Mouse (Mus musculus): ENCODE measurements around the gene Lamtor5. TPM values are rescaled to one million over a fixed set of nuclear protein-coding genes. Genes with fewer than 3 reads are reported as not detected.

The Lamtor5 gene
- polyA plus RNA-seq, 1 experiment, result 67.6 TPM

DNA sequence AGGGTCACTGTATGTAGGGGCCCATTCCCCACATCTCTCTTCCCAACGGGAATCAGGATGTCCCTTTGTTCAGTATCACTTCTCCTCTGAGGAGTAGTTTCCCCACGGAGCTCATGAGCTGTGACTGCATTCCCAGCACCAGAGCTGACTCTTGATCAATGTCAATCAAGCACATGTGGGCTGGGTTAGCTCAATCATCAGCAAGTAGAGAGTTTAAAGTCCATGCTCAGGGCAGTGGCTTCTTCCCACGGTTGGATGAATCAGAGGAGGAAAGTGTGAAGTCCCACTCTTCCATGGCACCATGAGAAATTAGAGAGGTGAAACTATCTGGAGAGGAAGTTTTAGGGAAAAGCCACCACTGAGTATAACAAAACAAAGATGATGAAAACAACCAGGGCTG lies 29.6 kb upstream of the Lamtor5 start:
- Histone ChIP-seq H3K36me3 (ENCODE audit: control insufficient read depth, insufficient read depth, low read length, poor library complexity, severe bottlenecking) (no peaks in the 10 kb centered on the region), H3K9ac (ENCODE audit: low read depth, poor library complexity, severe bottlenecking) (no peak overlapping the region), H3K27ac (ENCODE audit: insufficient read depth, low read length) (no peak overlapping the region)

DNA sequence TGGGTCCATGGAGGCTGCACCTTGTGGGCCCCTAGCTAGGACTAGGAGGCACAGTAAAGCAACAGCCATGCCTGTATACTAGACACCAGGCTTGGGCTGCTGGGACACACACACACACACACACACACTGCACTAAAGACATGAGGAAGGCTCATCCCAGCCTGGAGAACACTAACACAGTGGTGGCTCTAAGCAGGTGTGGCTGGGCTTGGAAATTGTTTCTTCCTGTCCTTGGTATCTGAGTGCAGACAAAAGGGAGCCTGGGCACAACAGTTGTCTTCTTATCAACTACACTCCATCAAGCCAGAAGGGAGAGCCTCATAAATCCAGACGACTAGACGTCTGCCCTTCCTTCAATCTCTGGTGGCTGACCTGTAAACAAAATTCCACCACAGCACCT lies 28.3 kb upstream of the Lamtor5 start:
- H3K9me3 ChIP-seq (replicated peaks; ENCODE audit: control insufficient read depth, insufficient read depth, low read length, poor library complexity, severe bottlenecking), result no peaks in the 10 kb centered on the region
- H3K4me1 ChIP-seq (ENCODE audit: control insufficient read depth, insufficient read depth, low read length), result no peaks in the 10 kb centered on the region
- H3K27me3 ChIP-seq (ENCODE audit: control insufficient read depth, insufficient read depth, low read length, poor library complexity, severe bottlenecking), result no peaks in the 10 kb centered on the region
- H3K9ac ChIP-seq (ENCODE audit: low read depth, poor library complexity, severe bottlenecking), result no peak overlapping the region
- H3K27ac ChIP-seq (ENCODE audit: insufficient read depth, low read length), result no peak overlapping the region
- TF ChIP-seq CTCF (IDR thresholded peaks at IDR 0.05; ENCODE audit: low read depth, low read length), result no peak
- TF ChIP-seq POLR2A (IDR thresholded peaks at IDR 0.05; ENCODE audit: insufficient read depth, low read length), result no peak
- no peak for TF ChIP-seq EP300 (IDR thresholded peaks at IDR 0.05; ENCODE audit: insufficient read depth, low read depth, low read length)
- no peak overlapping the region for H3K4me3 ChIP-seq (ENCODE audit: low read depth, low read length)
- no peaks in the 10 kb centered on the region for H3K36me3 ChIP-seq (ENCODE audit: control insufficient read depth, insufficient read depth, low read length, poor library complexity, severe bottlenecking)

More for the DNA sequence above, 29.6 kb upstream of the Lamtor5 start:
- H3K9me3 ChIP-seq (replicated peaks; ENCODE audit: control insufficient read depth, insufficient read depth, low read length, poor library complexity, severe bottlenecking), result no peaks in the 10 kb centered on the region
- H3K27me3 ChIP-seq (ENCODE audit: control insufficient read depth, insufficient read depth, low read length, poor library complexity, severe bottlenecking), result no peaks in the 10 kb centered on the region
- no peak overlapping the region for H3K4me3 ChIP-seq (ENCODE audit: low read depth, low read length)
- H3K4me1 ChIP-seq (ENCODE audit: control insufficient read depth, insufficient read depth, low read length), result no peaks in the 10 kb centered on the region
- TF ChIP-seq CTCF (IDR thresholded peaks at IDR 0.05; ENCODE audit: low read depth, low read length), result no peak
- no peak for TF ChIP-seq EP300 (IDR thresholded peaks at IDR 0.05; ENCODE audit: insufficient read depth, low read depth, low read length)
- TF ChIP-seq POLR2A (IDR thresholded peaks at IDR 0.05; ENCODE audit: insufficient read depth, low read length), result no peak

DNA sequence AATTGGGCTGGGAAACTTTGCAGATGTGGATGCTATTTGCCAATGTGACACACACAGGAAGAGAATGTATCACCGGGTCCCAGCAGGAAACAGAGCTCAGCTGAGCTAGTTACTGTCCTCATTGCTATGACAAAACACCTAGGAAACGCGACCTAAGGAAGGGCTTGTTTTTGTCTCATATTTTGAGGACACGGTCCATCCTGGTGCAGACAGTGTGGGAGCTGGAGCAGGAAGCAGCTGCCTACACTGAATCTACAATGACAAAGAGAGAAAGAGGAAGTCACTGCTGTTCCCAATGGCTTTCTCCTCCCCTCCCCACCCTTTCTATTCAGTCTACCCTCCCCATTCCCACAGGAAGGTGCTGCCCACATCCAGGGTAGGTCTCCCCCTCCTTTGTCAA lies 26.6 kb upstream of the Lamtor5 start:
- no peaks in the 10 kb centered on the region for H3K9me3 ChIP-seq (replicated peaks; ENCODE audit: control insufficient read depth, insufficient read depth, low read length, poor library complexity, severe bottlenecking)
- TF ChIP-seq POLR2A (IDR thresholded peaks at IDR 0.05; ENCODE audit: insufficient read depth, low read length), result no peak
- no peak for TF ChIP-seq CTCF (IDR thresholded peaks at IDR 0.05; ENCODE audit: low read depth, low read length)
- no peak for TF ChIP-seq EP300 (IDR thresholded peaks at IDR 0.05; ENCODE audit: insufficient read depth, low read depth, low read length)
- H3K4me3 ChIP-seq (ENCODE audit: low read depth, low read length), result no peak overlapping the region
- no peaks in the 10 kb centered on the region for H3K4me1 ChIP-seq (ENCODE audit: control insufficient read depth, insufficient read depth, low read length)
- no peak overlapping the region for H3K27ac ChIP-seq (ENCODE audit: insufficient read depth, low read length)
- no peak overlapping the region for H3K9ac ChIP-seq (ENCODE audit: low read depth, poor library complexity, severe bottlenecking)
- no peaks in the 10 kb centered on the region for H3K36me3 ChIP-seq (ENCODE audit: control insufficient read depth, insufficient read depth, low read length, poor library complexity, severe bottlenecking)
- H3K27me3 ChIP-seq (ENCODE audit: control insufficient read depth, insufficient read depth, low read length, poor library complexity, severe bottlenecking), result no peaks in the 10 kb centered on the region

DNA sequence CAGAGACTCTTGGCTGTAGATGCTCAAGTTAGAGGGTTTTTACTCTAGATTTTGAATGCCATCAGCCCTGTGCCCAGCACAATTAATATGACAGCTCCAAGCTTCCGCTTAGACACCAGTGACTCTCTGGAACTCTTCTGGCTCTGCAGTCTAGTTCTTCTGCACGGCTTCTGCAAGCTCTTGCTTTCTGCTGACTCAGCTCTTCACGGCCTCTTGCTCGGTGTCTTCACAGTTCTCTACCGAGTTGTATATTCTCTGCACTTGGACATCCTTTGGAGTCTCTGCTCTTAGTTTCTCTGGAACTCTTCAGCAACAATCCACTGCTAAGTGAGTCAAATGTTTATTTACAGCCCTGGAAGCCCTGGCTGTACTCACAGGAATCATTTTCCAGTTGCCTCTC lies 24.7 kb upstream of the Lamtor5 start:
- H3K27me3 ChIP-seq (ENCODE audit: control insufficient read depth, insufficient read depth, low read length, poor library complexity, severe bottlenecking), result no peaks in the 10 kb centered on the region
- no peaks in the 10 kb centered on the region for H3K9me3 ChIP-seq (replicated peaks; ENCODE audit: control insufficient read depth, insufficient read depth, low read length, poor library complexity, severe bottlenecking)
- H3K36me3 ChIP-seq (ENCODE audit: control insufficient read depth, insufficient read depth, low read length, poor library complexity, severe bottlenecking), result no peaks in the 10 kb centered on the region
- TF ChIP-seq EP300 (IDR thresholded peaks at IDR 0.05; ENCODE audit: insufficient read depth, low read depth, low read length), result no peak
- TF ChIP-seq POLR2A (IDR thresholded peaks at IDR 0.05; ENCODE audit: insufficient read depth, low read length), result no peak
- TF ChIP-seq CTCF (IDR thresholded peaks at IDR 0.05; ENCODE audit: low read depth, low read length), result no peak
- H3K4me1 ChIP-seq (ENCODE audit: control insufficient read depth, insufficient read depth, low read length), result no peaks in the 10 kb centered on the region
- H3K4me3 ChIP-seq (ENCODE audit: low read depth, low read length), result no peak overlapping the region
- H3K9ac ChIP-seq (ENCODE audit: low read depth, poor library complexity, severe bottlenecking), result no peak overlapping the region
- H3K27ac ChIP-seq (ENCODE audit: insufficient read depth, low read length), result no peak overlapping the region

DNA sequence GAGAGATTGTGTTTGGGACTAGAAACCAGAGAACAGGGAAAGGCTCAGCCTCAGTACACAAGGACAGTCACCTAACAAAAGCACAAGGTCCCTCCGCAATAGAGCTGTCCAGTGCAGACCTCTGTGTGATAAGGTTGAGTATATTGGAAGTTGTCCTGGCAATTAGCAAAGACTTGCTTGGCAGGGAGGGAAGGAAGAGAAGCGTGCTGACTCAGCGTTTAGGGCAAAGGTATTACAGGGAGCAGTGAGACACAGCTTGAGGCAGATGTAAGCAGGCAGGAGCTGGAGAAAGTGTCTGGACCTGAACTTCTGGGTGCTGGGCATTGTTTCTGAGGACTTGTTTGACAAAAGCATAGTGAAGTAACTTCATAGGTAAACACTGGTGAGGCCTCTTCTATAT lies 22.7 kb upstream of the Lamtor5 start:
- Histone ChIP-seq H3K27me3 (ENCODE audit: control insufficient read depth, insufficient read depth, low read length, poor library complexity, severe bottlenecking) (no peaks in the 10 kb centered on the region), H3K9me3 (replicated peaks; ENCODE audit: control insufficient read depth, insufficient read depth, low read length, poor library complexity, severe bottlenecking) (no peaks in the 10 kb centered on the region), H3K4me1 (ENCODE audit: control insufficient read depth, insufficient read depth, low read length) (no peaks in the 10 kb centered on the region), H3K9ac (ENCODE audit: low read depth, poor library complexity, severe bottlenecking) (no peak overlapping the region), H3K27ac (ENCODE audit: insufficient read depth, low read length) (no peak overlapping the region), H3K36me3 (ENCODE audit: control insufficient read depth, insufficient read depth, low read length, poor library complexity, severe bottlenecking) (no peaks in the 10 kb centered on the region), H3K4me3 (ENCODE audit: low read depth, low read length) (no peak overlapping the region)
- TF ChIP-seq EP300 (IDR thresholded peaks at IDR 0.05; ENCODE audit: insufficient read depth, low read depth, low read length) (no peak), POLR2A (IDR thresholded peaks at IDR 0.05; ENCODE audit: insufficient read depth, low read length) (no peak), CTCF (IDR thresholded peaks at IDR 0.05; ENCODE audit: low read depth, low read length) (no peak)

DNA sequence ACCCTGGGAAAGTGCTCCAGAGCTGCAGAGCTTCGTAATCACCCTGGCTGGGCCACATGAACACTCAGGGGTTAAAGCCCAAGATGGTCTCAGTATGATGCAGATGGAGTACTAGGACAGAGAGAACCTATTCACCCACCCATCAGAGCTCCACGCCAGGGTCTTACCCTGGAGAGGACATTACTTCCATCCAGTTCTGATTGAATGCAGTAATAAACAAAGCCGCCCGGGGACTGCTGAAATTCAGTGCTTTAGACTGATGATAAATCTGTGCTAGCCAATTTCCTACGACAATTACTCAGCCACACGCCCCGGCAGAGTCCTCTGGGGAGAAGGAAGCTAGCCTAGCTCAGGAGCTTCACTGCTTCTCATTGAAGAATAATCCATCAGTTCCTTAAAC lies 21.9 kb upstream of the Lamtor5 start:
- no peak for TF ChIP-seq EP300 (IDR thresholded peaks at IDR 0.05; ENCODE audit: insufficient read depth, low read depth, low read length)
- TF ChIP-seq POLR2A (IDR thresholded peaks at IDR 0.05; ENCODE audit: insufficient read depth, low read length), result no peak
- TF ChIP-seq CTCF (IDR thresholded peaks at IDR 0.05; ENCODE audit: low read depth, low read length), result no peak
- no peaks in the 10 kb centered on the region for H3K4me1 ChIP-seq (ENCODE audit: control insufficient read depth, insufficient read depth, low read length)

More for the DNA sequence above, 21.9 kb upstream of the Lamtor5 start:
- no peaks in the 10 kb centered on the region for H3K27me3 ChIP-seq (ENCODE audit: control insufficient read depth, insufficient read depth, low read length, poor library complexity, severe bottlenecking)
- no peak overlapping the region for H3K4me3 ChIP-seq (ENCODE audit: low read depth, low read length)
- H3K36me3 ChIP-seq (ENCODE audit: control insufficient read depth, insufficient read depth, low read length, poor library complexity, severe bottlenecking), result no peaks in the 10 kb centered on the region
- H3K27ac ChIP-seq (ENCODE audit: insufficient read depth, low read length), result no peak overlapping the region
- H3K9me3 ChIP-seq (replicated peaks; ENCODE audit: control insufficient read depth, insufficient read depth, low read length, poor library complexity, severe bottlenecking), result no peaks in the 10 kb centered on the region
- no peak overlapping the region for H3K9ac ChIP-seq (ENCODE audit: low read depth, poor library complexity, severe bottlenecking)

All from ES-Bruce4 (cell line).